ENCODE assay signal across 8 mouse cellular contexts in the genomic region with DNA sequence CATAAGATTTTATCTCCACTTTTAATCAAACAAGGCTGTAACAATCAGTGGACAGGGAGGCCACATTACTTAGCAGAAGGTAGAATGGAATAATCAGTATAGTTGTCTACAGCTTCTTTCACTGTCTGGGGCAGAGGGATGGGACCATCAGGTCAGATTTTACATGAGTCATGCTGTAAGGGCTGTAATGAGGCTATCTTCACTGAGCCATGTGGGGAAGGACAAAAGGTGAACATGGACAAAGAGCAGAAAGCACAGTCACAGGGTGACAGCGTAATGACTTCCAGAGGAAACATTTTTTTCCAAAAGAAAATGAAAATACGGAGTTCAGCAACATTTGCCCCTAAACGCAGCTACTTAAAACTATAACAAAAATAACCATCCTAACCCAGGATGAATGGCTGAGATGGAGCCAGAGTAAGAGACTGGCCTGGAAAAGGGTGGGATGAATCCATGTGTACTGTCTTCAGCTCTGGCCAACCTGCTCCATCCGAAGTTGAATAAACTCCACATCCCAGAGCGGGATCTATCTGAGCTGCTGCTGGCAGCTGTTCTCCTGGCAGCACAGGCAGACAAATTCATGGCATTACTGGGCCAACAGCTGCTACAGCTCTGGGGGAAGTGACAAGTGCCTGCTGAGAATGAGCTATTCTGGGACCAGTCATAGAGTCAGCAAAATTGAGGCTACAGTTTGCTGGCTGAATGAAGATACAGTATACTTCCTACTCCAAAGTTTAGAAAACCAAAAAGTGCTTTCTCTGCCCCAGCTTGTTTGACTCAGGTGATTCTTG.
DNase-seq lines count a peak whose midpoint lies in the region; ATAC-seq lines count a peak whose summit lies in the region.

No protein-coding gene starts in this region.

- H3K9me3 ChIP-seq in forebrain, embryonic 14.5 days (replicated peaks; ENCODE audit: control insufficient read depth, low read length), result no peaks in the 10 kb centered on the region
- H3K9me3 ChIP-seq in forebrain, embryonic 11.5 days (ENCODE audit: control insufficient read depth, low read length), result no peaks in the 10 kb centered on the region

- H3K36me3 ChIP-seq in forebrain, embryonic 14.5 days (ENCODE audit: control insufficient read depth, insufficient read depth, low read length), result no peaks in the 10 kb centered on the region
- no peaks in the 10 kb centered on the region for H3K36me3 ChIP-seq in forebrain, embryonic 11.5 days (ENCODE audit: control insufficient read depth, insufficient read depth, low read length)

- intact Hi-C loops in gastrocnemius, postnatal 36 days (cut with DNase I), result loop anchor here (5.0 kb wide), 1 partner anchor 96 kb away; the partner anchor contains the start of genes Fam72a and Srgap2
- intact Hi-C loops in left cerebral cortex, postnatal 36 days (cut with DNase I), result loop anchor here (5.0 kb wide), 1 partner anchor 96 kb away; the partner anchor contains the start of genes Fam72a and Srgap2

- peaks cover 22% of the 10 kb centered on the region for H3K4me1 ChIP-seq in forebrain, embryonic 14.5 days (ENCODE audit: control insufficient read depth, insufficient read depth, low read length)
- peaks cover 15% of the 10 kb centered on the region; the same call in 1 of the 2 replicates for H3K4me1 ChIP-seq in forebrain, embryonic 11.5 days (replicated peaks; ENCODE audit: control insufficient read depth, insufficient read depth, low read length)

- no peak overlapping the region for H3K9ac ChIP-seq in forebrain, embryonic 14.5 days (ENCODE audit: low read length)
- H3K9ac ChIP-seq in forebrain, embryonic 11.5 days (ENCODE audit: low read length), result no peak overlapping the region

- no peak overlapping the region for H3K4me3 ChIP-seq in forebrain, embryonic 14.5 days (ENCODE audit: low read depth, low read length)
- no peak overlapping the region for H3K4me3 ChIP-seq in forebrain, embryonic 11.5 days (ENCODE audit: low read depth, low read length)

- peak overlapping the region; percentile 40; the same call in 1 of the 2 replicates for H3K27ac ChIP-seq in forebrain, embryonic 14.5 days (ENCODE audit: low read depth, low read length)
- H3K27ac ChIP-seq in forebrain, embryonic 11.5 days (ENCODE audit: low read depth, low read length), result no peak overlapping the region

- DNase-seq in forebrain, embryonic 14.5 days (ENCODE audit: low spot score), result peak; percentile 66
- no peak for DNase-seq in forebrain, embryonic 11.5 days (ENCODE audit: low spot score)
- peak; percentile 5 for DNase-seq in R1 (ENCODE audit: low read depth, low spot score)
- peak; percentile 41 to 51 for DNase-seq in gastrocnemius, postnatal 36 days
- peak; percentile 44 for DNase-seq in kidney, adult 11 months
- peak; percentile 54 to 55 for DNase-seq in left cerebral cortex, postnatal 36 days (ENCODE audit: low spot score in 2 of 2)
- peak; percentile 49 for DNase-seq in retina, postnatal 1 day
- no peak for DNase-seq in testis, postnatal 10 days (ENCODE audit: low spot score)

- peak; percentile 58 for ATAC-seq in forebrain, embryonic 14.5 days
- no peak for ATAC-seq in forebrain, embryonic 11.5 days (replicated peaks; ENCODE audit: low FRiP score)

- H3K4me2 ChIP-seq in forebrain, embryonic 14.5 days (ENCODE audit: low read length), result no peak overlapping the region
- H3K4me2 ChIP-seq in forebrain, embryonic 11.5 days (ENCODE audit: low read depth, low read length, severe bottlenecking), result no peak overlapping the region

- H3K27me3 ChIP-seq in forebrain, embryonic 14.5 days (replicated peaks; ENCODE audit: control insufficient read depth, insufficient read depth, low read length), result no peaks in the 10 kb centered on the region
- no peaks in the 10 kb centered on the region for H3K27me3 ChIP-seq in forebrain, embryonic 11.5 days (ENCODE audit: control insufficient read depth, insufficient read depth, low read length)

- 55% methylated on average over 5 of the region's 5 CpGs for WGBS in forebrain, embryonic 14.5 days
- 77% methylated on average over 5 of the region's 5 CpGs for WGBS in forebrain, embryonic 11.5 days

Comparison
In these comparisons a context has a peak if more than half of its experiments do, and no peak if none do; other contexts are left out.
1. DNase-seq: peak in forebrain, embryonic 14.5 days (single experiment), R1 (single experiment), gastrocnemius, postnatal 36 days (2 of 2), kidney, adult 11 months (single experiment), left cerebral cortex, postnatal 36 days (2 of 2) and retina, postnatal 1 day (single experiment); none in forebrain, embryonic 11.5 days (single experiment) and testis, postnatal 10 days (single experiment).